Mouse (Mus musculus): ENCODE data around the gene Gm4312. TPM values are rescaled to one million over a fixed set of nuclear protein-coding genes. Genes with fewer than 3 reads are reported as not detected.

The Gm4312 gene
- polyA plus RNA-seq, 1 experiment from 2014 or later: not detected

Other genes with a start within 250 kb of the Gm4312 start
- gene Gm4301, start 46.9 kb downstream of the Gm4312 start, polyA plus RNA-seq (2016; fragmentation: Nextera tagmentation; extraction: Ambion mirVana): not detected in 2 replicates
- gene Gm4302, start 41.7 kb downstream of the Gm4312 start, polyA plus RNA-seq (2016; fragmentation: Nextera tagmentation; extraction: Ambion mirVana): not detected in 2 replicates
- gene Gm4303, start 36.6 kb downstream of the Gm4312 start, polyA plus RNA-seq (2016; fragmentation: Nextera tagmentation; extraction: Ambion mirVana): not detected in 2 replicates
- not detected in 2 replicates for gene Gm4305, start 31.5 kb downstream of the Gm4312 start, polyA plus RNA-seq (2016; fragmentation: Nextera tagmentation; extraction: Ambion mirVana)
- not detected in 2 replicates for gene Gm4307, start 21.2 kb downstream of the Gm4312 start, polyA plus RNA-seq (2016; fragmentation: Nextera tagmentation; extraction: Ambion mirVana)
- 24.4 and 27.3 TPM in 2 replicates for gene Tmtc3, start 104.8 kb upstream of the Gm4312 start, polyA plus RNA-seq (2016; fragmentation: Nextera tagmentation; extraction: Ambion mirVana)
- gene Cep290, start 105.0 kb upstream of the Gm4312 start, polyA plus RNA-seq (2016; fragmentation: Nextera tagmentation; extraction: Ambion mirVana): 2.7 and 4.2 TPM in 2 replicates
- gene 4930430F08Rik, start 207.9 kb upstream of the Gm4312 start, polyA plus RNA-seq (2016; fragmentation: Nextera tagmentation; extraction: Ambion mirVana): 8.4 and 9.0 TPM in 2 replicates
- gene 1700017N19Rik, start 207.9 kb upstream of the Gm4312 start, polyA plus RNA-seq (2016; fragmentation: Nextera tagmentation; extraction: Ambion mirVana): not detected in 2 replicates

Data from heart, embryonic 12.5 days (tissue).